Mouse (Mus musculus): ENCODE results near the gene Ggps1.

DNA sequence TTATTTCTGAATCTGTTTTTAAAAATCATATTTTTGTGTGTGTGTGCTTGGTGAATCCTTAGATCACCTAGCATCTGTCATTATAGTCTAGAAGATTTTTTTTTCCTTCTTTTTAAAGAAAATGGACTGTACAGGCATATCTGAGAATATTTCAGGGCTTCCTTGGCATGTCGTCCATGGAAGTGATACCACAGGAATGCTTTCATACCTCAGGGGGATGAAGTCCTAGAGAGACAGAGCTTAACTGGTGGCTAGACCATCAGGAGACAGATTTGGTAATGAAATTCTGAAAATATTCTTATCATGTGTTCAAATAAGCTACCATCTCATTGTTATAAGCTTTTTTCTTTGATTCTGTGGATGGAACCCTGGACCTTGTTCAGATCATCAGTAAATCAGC, 39.7 kb upstream of the Ggps1 start:
- TF ChIP-seq CTCF (IDR thresholded peaks at IDR 0.05; ENCODE audit: control insufficient read depth, insufficient read depth, insufficient read length) (no peak), USF1 (IDR thresholded peaks at IDR 0.05; ENCODE audit: low read depth) (no peak), MAX (IDR thresholded peaks at IDR 0.05) (no peak), CEBPB (IDR thresholded peaks at IDR 0.05; ENCODE audit: low read depth) (no peak), MYOD1 (IDR thresholded peaks at IDR 0.05; ENCODE audit: control insufficient read depth, insufficient read length, low read depth) (no peak), MYOG (IDR thresholded peaks at IDR 0.05; ENCODE audit: control insufficient read depth, extremely low read depth, insufficient read length) (no peak), FOSL1 (IDR thresholded peaks at IDR 0.05; ENCODE audit: insufficient read depth, low read length, poor library complexity, severe bottlenecking) (no peak)
